Mouse (Mus musculus) cerebellum, adult 11-12 months (tissue): ENCODE data around the gene Sdk1.

ENCODE experiments used
- DNase-seq: peaks from one replicate; pipeline ENCODE4 v3.0.0; 2022

The Sdk1 gene

GRCm38 (mm10) chr5:142150756-142151155 is 909.5 kb downstream of the Sdk1 start:
- DNase-seq, result no peak

DNA sequence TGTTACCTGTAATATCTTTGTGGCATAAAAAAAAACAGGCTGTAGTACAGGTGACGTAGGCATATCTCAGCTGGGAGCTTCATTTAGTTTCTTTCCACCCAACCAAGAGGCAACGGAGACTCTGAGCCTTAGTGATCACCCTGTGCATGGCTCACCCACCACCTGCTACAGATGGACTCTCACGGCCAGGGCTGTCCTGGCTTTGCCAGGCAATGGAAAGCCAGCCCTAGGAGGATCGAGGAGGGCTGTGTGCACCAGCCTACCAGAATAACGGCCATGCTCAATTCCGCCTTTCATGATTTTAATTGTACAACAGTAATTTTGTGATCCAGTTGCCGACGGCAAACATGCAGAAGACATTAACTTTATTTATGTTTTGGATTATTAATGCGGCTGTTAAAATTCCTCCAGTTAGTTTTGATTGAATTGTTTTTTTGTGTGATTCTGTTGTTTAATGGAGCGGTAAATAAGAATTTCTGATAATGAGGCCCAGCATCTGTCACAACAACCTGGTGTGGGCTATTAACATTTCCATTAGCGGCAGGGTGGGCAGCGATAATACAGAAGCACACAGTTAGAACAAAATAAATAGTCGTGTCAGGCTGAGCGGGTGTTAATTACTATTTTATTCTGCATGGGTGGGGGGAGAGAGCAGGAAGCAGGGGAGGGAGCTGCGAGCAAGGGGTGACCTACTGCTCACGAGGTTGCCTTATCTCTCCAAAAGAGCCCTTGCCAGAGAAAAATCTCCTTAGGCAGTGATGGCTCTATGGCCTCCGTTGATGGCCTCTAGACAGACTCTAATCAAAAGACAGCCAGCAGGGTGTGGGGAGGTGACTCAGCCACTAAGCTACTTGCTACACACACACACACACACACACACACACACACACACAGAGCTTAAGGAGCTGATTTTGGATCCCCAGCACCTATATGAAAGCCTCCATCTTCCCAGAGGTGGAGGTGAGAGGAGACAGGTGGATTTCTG is 915.9 kb downstream of the Sdk1 start:
- DNase-seq, result no peak

GRCm38 (mm10) chr5:142163483-142163882 is 922.2 kb downstream of the Sdk1 start:
- DNase-seq, result no peak

- peak; percentile 91 for DNase-seq
Measured at GRCm38 (mm10) chr5:142173636-142174035, 932.3 kb downstream of the Sdk1 start.

DNA sequence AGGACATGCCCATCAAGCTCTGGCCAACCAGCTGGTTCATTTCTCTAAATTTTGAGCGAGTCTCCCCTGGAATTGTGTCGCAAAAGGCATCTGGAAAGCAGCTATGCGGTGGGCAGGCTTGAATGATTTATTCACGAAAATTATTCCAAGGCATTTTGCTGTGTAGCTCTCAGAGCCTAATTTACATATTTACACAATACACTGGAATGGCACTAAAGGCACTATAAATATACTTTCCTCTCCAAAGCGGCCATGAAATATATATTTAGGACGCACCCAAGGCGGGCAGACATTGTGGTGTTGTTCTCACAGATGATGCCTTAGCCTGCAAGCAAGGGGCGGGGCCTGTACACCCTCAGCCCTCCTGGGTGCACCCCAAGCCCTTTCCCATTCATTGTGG is 936.9 kb downstream of the Sdk1 start:
- no peak for DNase-seq

- DNase-seq, result no peak
Measured at GRCm38 (mm10) chr5:142179304-142179703, 938.0 kb downstream of the Sdk1 start.

DNA sequence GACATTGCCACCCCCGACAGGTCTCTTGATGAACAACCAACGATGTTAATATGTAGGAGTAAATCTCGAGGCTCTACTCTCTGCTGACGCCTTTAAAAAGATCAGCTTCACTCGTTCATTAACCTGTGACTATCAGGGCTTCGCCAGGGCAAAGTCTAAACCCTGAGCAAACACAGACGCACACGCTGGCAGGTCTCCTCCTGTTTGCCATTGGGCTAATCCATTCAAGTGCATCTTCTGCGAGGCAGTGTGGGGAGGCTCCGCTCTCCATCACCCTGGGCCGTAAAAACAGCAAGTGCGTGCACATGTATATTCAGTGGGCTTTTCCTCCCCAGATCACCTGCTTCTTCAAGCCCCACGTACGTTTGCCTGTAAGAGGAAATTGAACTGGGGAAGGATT is 940.6 kb downstream of the Sdk1 start:
- no peak for DNase-seq

- no peak for DNase-seq
Measured at GRCm38 (mm10) chr5:142188765-142189164, 947.5 kb downstream of the Sdk1 start.

- no peak for DNase-seq
Measured at GRCm38 (mm10) chr5:142209911-142210310, 968.6 kb downstream of the Sdk1 start.

DNA sequence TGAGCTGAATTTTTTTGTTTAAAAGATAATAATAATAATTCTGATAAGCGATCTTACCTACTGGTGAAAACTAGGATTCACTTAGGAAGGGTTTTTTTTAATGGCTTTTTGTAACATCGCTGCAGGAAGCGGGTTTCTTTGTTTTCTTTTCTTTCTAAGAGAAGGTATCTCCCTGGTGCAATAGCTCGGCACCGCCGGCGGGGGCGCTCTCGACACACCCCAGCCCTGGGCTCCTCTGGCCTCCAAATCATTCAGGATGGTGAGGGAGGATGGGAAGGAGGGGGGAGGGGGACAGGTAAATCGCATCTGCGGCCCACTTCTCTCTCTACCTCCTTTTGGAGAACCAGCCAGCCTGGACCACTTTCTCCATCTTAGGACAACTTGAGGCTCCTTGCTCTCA is 971.0 kb downstream of the Sdk1 start:
- DNase-seq, result no peak

GRCm38 (mm10) chr5:142215981-142216380 is 974.7 kb downstream of the Sdk1 start:
- DNase-seq, result no peak

DNA sequence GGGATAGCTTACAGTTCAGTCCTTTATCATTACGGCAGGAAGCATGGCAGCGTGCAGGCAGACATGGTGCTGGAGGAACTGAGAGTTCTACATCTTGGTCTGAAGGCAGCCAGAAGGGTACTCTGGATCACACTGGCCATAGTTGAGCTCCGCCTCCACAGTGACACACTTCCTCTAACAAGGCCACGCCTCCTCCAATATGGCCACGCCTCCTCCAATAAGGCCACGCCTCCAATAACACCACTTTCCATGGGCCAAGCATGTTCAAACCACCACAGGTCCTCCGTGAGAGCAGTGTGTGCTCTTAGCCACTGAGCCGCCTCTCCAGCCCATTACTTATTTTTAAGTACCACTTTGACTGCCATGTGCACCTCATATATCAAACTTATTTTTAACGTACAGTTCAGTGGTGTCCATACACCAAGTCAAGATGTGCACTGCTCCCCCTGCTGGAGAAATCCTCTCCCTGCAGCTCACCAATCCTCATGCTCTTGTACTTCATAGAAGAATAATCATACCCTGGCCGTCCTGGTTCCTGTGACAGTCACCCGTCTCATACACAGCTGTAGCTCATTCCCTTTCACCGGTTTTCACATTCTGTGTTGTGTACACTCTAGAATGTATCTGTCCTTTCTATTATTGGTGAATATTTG is 979.7 kb downstream of the Sdk1 start:
- no peak for DNase-seq

- DNase-seq, result no peak
Measured at GRCm38 (mm10) chr5:142228957-142229810, 987.9 kb downstream of the Sdk1 start.

DNA sequence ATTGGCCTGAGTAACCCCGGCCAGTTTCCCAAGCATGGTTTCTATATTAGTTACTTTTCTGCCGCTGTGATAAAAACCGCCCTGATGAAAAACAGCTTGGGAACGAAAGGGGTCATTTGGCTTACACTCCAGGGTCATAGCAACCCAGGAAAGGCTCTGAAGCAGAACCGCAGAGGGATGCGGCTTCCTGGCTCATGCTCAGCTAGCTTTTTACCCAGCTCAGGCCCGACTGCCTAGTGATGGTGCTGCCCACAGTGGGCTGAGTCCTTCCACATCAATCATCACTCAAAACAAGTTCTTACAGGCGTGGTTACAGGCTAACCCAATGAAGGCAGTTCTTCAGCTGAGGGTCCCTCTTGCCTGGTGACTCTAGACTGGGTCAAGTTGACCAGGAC is 988.5 kb downstream of the Sdk1 start:
- DNase-seq, result no peak

GRCm38 (mm10) chr5:142240288-142240687 is 999.0 kb downstream of the Sdk1 start:
- DNase-seq, result no peak

- DNase-seq, result no peak
Measured at GRCm38 (mm10) chr5:142242597-142242996, 1001.3 kb downstream of the Sdk1 start.

DNA sequence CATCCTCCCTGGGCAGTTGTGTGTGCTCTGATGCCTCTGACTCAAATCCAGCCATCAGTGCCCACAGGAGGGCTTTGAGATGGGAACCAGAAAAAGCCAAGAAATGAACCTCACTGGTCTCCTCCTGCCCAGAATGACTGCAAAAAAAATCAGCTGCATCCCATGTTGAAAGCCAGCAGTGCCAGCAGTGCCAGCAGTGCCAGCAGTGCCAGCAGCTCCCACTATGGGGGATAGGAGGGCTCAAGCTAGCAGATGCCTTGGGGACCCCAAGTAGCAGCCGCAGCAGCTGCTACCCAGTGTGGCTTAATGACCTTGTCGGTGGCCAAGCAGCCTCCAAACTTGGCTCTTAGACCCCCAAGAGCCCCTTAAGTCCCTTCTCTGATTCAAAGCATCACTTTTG is 1001.8 kb downstream of the Sdk1 start:
- no peak for DNase-seq

GRCm38 (mm10) chr5:142256231-142256630 is 1014.9 kb downstream of the Sdk1 start:
- no peak for DNase-seq

GRCm38 (mm10) chr5:142258716-142259115 is 1017.4 kb downstream of the Sdk1 start:
- peak; percentile 33 for DNase-seq

DNA sequence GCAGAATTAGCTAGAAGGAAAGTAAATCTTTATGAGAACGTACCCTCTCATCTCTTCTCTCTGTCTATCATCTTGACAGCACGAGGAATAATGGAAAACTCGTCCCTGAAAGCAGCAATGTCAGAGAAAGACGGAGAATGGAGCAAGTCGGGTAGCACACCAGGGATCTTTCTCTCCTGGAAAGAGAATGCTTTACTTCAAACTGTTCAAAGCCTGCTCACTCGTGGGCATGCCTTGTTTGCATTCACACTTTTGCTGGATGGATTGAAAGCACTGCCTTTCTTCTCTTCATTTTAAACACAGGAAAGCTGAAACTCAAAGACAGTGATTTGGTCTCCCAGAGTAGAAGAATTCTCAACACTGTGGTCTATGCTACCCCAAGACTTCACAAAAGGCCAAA is 1020.8 kb downstream of the Sdk1 start:
- DNase-seq, result no peak
